In the genomic region with DNA sequence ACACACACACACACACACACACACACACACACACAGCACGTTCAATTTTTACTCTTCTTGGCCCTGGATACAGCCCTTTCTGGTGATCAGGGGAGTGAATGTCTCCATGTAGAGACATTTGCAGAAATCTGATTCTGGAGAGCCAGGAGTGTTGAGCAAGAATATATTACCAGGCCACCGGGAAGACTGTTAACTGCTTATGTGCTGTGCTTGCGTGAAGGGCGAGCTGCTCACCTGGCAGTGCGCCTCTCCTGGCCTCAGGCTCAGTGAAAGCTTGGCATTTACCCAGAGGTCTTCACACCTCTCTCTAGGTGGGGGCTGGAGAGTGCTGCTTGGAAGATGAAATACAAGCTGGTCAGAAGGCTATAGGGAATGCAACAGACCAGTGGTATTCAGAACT, we compare ENCODE assay signal across 7 mouse cellular contexts.
DNase-seq lines count a peak whose midpoint lies in the region; ATAC-seq and TF ChIP-seq lines count a peak whose summit lies in the region.

No protein-coding gene starts in this region.

- peak overlapping the region; percentile 11; the same call in 1 of the 2 replicates for H3K4me3 ChIP-seq in hindbrain, embryonic 14.5 days (replicated peaks; ENCODE audit: low read length)
- 0 out of 2 replicates have a peak overlapping the region, but pooled peaks have one; percentile 20 for H3K4me3 ChIP-seq in limb, embryonic 14.5 days (replicated peaks; ENCODE audit: low read length)

- peak; percentile 48 for DNase-seq in retina, postnatal 1 day
- DNase-seq in retina, embryonic 14.5 days (ENCODE audit: low spot score) = no peak
- DNase-seq in hindbrain, embryonic 14.5 days (ENCODE audit: low spot score) = peak; percentile 40
- peak; percentile 45 for DNase-seq in limb, embryonic 14.5 days (ENCODE audit: low spot score)
- no peak for DNase-seq in thymus, adult 18-20 months
- no peak for DNase-seq in layer of hippocampus, postnatal 25 days (ENCODE audit: extremely low spot score in 1 of 2, low spot score in 1 of 2)
- no peak for DNase-seq in heart, adult 9 months (ENCODE audit: low spot score in 2 of 2)

- H3K36me3 ChIP-seq in hindbrain, embryonic 14.5 days (replicated peaks; ENCODE audit: control insufficient read depth, insufficient read depth) = no peaks in the 10 kb centered on the region
- no peaks in the 10 kb centered on the region for H3K36me3 ChIP-seq in limb, embryonic 14.5 days (ENCODE audit: control insufficient read depth, insufficient read depth, low read length)

- H3K4me2 ChIP-seq in hindbrain, embryonic 14.5 days (replicated peaks) = peak overlapping the region; percentile 47
- H3K4me2 ChIP-seq in limb, embryonic 14.5 days (replicated peaks; ENCODE audit: low read depth, low read length, severe bottlenecking) = peak overlapping the region; percentile 49

- no peaks in the 10 kb centered on the region for H3K9me3 ChIP-seq in hindbrain, embryonic 14.5 days (ENCODE audit: control insufficient read depth, low read length)
- H3K9me3 ChIP-seq in limb, embryonic 14.5 days (ENCODE audit: control insufficient read depth, low read length) = no peaks in the 10 kb centered on the region

- WGBS in hindbrain, embryonic 14.5 days = 33% methylated on average over 5 of the region's 5 CpGs
- 11% methylated on average over 5 of the region's 5 CpGs for WGBS in limb, embryonic 14.5 days

- 0 out of 2 replicates have a peak, but pooled peaks cover 10% of the 10 kb centered on the region for H3K4me1 ChIP-seq in hindbrain, embryonic 14.5 days (replicated peaks; ENCODE audit: control insufficient read depth, insufficient read depth, low read length)
- H3K4me1 ChIP-seq in limb, embryonic 14.5 days (ENCODE audit: control insufficient read depth, insufficient read depth, low read length) = peaks cover 13% of the 10 kb centered on the region

- no peak for TF ChIP-seq POLR2A in limb, embryonic 14.5 days (IDR thresholded peaks at IDR 0.05; ENCODE audit: borderline replicate concordance, extremely low read depth, insufficient read depth, insufficient read length)

- no peaks in the 10 kb centered on the region for H3K27me3 ChIP-seq in hindbrain, embryonic 14.5 days (ENCODE audit: control insufficient read depth, insufficient read depth, low read length)
- H3K27me3 ChIP-seq in limb, embryonic 14.5 days (ENCODE audit: control insufficient read depth, insufficient read depth, low read length) = no peaks in the 10 kb centered on the region

- H3K27ac ChIP-seq in hindbrain, embryonic 14.5 days = peak overlapping the region; percentile 81; the same call in 1 of the 2 replicates
- peak overlapping the region; percentile 52; the same call in 1 of the 2 replicates for H3K27ac ChIP-seq in limb, embryonic 14.5 days (replicated peaks; ENCODE audit: low read depth, low read length)

- peak; percentile 47 for ATAC-seq in hindbrain, embryonic 14.5 days (ENCODE audit: low FRiP score)
- peak; percentile 56 for ATAC-seq in limb, embryonic 14.5 days (ENCODE audit: low FRiP score, low read depth)

- H3K9ac ChIP-seq in hindbrain, embryonic 14.5 days = peak overlapping the region; percentile 47; the same call in 1 of the 2 replicates
- H3K9ac ChIP-seq in limb, embryonic 14.5 days (ENCODE audit: low read depth, low read length, severe bottlenecking) = no peak overlapping the region

Comparison
In these comparisons a context has a peak if more than half of its experiments do, and no peak if none do; other contexts are left out.
1. DNase-seq: peak in retina, postnatal 1 day (single experiment), hindbrain, embryonic 14.5 days (single experiment) and limb, embryonic 14.5 days (single experiment); none in retina, embryonic 14.5 days (single experiment), thymus, adult 18-20 months (0 of 2), layer of hippocampus, postnatal 25 days (0 of 2) and heart, adult 9 months (0 of 2).